Mouse (Mus musculus) ES-E14 (cell line): Measurements from ENCODE around the gene Vsnl1.

Experiments used
- HCFC1 ChIP-seq: IDR thresholded peaks from 2 replicates; pipeline ENCODE4 v1.6.1; 2012; ENCODE audit warnings: low read length, inconsistent platforms, borderline replicate concordance; ENCODE audit not compliant: insufficient read depth
- MAFK ChIP-seq: IDR thresholded peaks from 2 replicates; pipeline ENCODE4 v1.6.1; 2014; ENCODE audit warnings: mild to moderate bottlenecking, low read depth, low read length, inconsistent platforms; ENCODE audit not compliant: insufficient read depth
- ZC3H11A ChIP-seq: IDR thresholded peaks from 2 replicates; pipeline ENCODE4 v1.6.1; 2012; ENCODE audit warnings: low read depth, mild to moderate bottlenecking, inconsistent platforms, low read length, borderline replicate concordance

GRCm38 (mm10) chr12:11277207-11277606 lies 159.2 kb downstream of the Vsnl1 start:
- TF ChIP-seq HCFC1, result no peak
- TF ChIP-seq ZC3H11A, result no peak
- TF ChIP-seq MAFK, result no peak
